Mouse (Mus musculus): Measurements from ENCODE around the gene Ap1m2.

- TF ChIP-seq POLR2A (IDR thresholded peaks at IDR 0.05; ENCODE audit: extremely low read depth, insufficient read depth, low read length) = no peak
- no peak for TF ChIP-seq CTCF (IDR thresholded peaks at IDR 0.05; ENCODE audit: low read depth, low read length)
Observed at GRCm38 (mm10) chr9:21337652-21338051, 25.5 kb upstream of the Ap1m2 start.

Data from liver, adult 2 months (tissue).